Mouse (Mus musculus): ENCODE measurements at regions not wholly inside any gene's neighbourhood (a gene's known extent, or its start where the extent isn't known, plus 50 kb on each side); places are given as distances from the start of the nearest gene placed in this dataset.

DNA sequence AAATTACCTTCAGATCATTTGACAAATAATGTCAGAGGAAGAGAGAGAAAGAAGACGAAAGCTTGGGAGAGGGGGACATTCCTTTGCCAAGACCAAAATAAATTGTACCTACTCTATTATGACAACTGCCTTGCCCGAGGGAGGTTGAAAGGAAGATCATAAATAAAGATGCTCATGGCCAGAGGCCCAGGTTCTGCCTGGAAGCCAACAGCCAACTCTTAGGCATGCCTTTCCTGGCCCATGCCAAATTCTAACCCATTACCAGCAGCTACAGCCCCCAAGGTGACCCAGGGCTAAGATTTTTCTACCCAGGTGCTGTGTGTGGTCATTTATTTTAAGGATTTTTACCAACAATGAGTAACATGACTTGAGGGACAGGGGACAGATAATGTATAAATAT lies 54.9 kb downstream of the Cbln1 start:
- H3K4me2 ChIP-seq (ENCODE audit: low read length) = no peak overlapping the region
- H3K36me3 ChIP-seq (ENCODE audit: control insufficient read depth, insufficient read depth, low read length) = no peaks in the 10 kb centered on the region
- 76% methylated on average over 2 of the region's 2 CpGs for WGBS

DNA sequence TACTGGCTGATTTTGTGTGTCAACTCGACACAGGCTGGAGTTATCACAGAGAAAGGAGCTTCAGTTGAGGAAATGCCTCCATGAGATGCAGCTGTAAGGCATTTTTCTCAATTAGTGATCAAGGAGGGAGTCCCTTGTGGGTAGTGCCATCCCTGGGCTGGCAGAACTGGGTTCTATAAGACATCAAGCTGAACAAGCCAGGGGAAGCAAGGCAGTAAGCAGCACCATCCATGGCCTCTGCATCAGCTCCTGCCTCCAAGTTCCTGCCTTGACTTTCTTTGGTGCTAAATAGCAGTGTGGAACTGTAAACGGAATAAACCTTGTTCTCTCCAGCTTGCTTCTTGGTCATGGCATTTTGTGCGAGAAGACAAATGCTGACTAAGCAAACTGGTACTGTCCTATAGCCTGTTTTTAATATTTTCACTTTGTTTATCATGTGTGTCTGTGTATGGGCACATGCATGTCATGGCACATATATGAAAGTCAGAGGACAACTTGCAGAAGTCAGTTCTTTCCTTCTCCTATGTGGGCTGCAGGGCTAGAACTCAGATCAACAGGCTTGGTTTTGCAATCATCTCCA lies 57.3 kb downstream of the Cbln1 start:
- H3K4me3 ChIP-seq (ENCODE audit: low read depth, low read length) = no peak overlapping the region
- H3K27ac ChIP-seq (ENCODE audit: low read length) = no peak overlapping the region
- no peaks in the 10 kb centered on the region for H3K27me3 ChIP-seq (ENCODE audit: control insufficient read depth, insufficient read depth, low read depth, low read length)
- no peaks in the 10 kb centered on the region for H3K36me3 ChIP-seq (ENCODE audit: control insufficient read depth, insufficient read depth, low read length)
- ATAC-seq = no peak
- 83% methylated on average over 3 of the region's 3 CpGs for WGBS
- no peak overlapping the region for H3K9ac ChIP-seq (ENCODE audit: low read depth, low read length)
- no peaks in the 10 kb centered on the region for H3K9me3 ChIP-seq (replicated peaks; ENCODE audit: control insufficient read depth, low read length, poor library complexity, severe bottlenecking)
- H3K4me1 ChIP-seq (ENCODE audit: control insufficient read depth, insufficient read depth, low read length) = no peaks in the 10 kb centered on the region
- no peak overlapping the region for H3K4me2 ChIP-seq (ENCODE audit: low read length)

More for the DNA sequence above, 54.9 kb downstream of the Cbln1 start:
- H3K27me3 ChIP-seq (ENCODE audit: control insufficient read depth, insufficient read depth, low read depth, low read length) = no peaks in the 10 kb centered on the region
- H3K4me1 ChIP-seq (ENCODE audit: control insufficient read depth, insufficient read depth, low read length) = no peaks in the 10 kb centered on the region
- no peak overlapping the region for H3K4me3 ChIP-seq (ENCODE audit: low read depth, low read length)
- ATAC-seq = no peak
- H3K27ac ChIP-seq (ENCODE audit: low read length) = no peak overlapping the region
- no peak overlapping the region for H3K9ac ChIP-seq (ENCODE audit: low read depth, low read length)
- no peaks in the 10 kb centered on the region for H3K9me3 ChIP-seq (replicated peaks; ENCODE audit: control insufficient read depth, low read length, poor library complexity, severe bottlenecking)

DNA sequence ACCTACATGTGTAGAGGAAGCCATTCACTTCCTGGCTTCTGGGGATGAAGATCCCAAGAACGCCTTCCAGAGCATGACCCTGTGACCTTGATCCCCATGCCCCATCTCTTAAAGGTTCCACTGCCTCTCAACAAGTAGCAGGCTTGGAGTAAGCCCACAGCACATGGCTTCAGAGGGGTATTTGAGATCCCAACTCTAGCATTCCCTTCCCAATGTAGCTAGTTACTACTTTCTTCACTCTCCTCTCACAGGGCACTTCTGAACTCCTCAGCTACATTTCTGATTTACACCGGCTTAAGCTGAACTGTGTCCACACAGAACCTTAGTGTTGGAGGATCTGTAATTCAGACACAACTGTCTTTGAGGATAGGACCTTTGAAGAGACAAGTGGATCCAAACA lies 83.4 kb downstream of the Cbln1 start:
- Histone ChIP-seq H3K27ac (ENCODE audit: low read length) (no peak overlapping the region), H3K9ac (ENCODE audit: low read depth, low read length) (no peak overlapping the region), H3K4me2 (ENCODE audit: low read length) (no peak overlapping the region), H3K4me3 (ENCODE audit: low read depth, low read length) (no peak overlapping the region), H3K9me3 (replicated peaks; ENCODE audit: control insufficient read depth, low read length, poor library complexity, severe bottlenecking) (no peaks in the 10 kb centered on the region), H3K4me1 (ENCODE audit: control insufficient read depth, insufficient read depth, low read length) (no peaks in the 10 kb centered on the region), H3K27me3 (ENCODE audit: control insufficient read depth, insufficient read depth, low read depth, low read length) (no peaks in the 10 kb centered on the region), H3K36me3 (ENCODE audit: control insufficient read depth, insufficient read depth, low read length) (no peaks in the 10 kb centered on the region)
- no peak for ATAC-seq
- 83% methylated on average over 2 of the region's 2 CpGs for WGBS

DNA sequence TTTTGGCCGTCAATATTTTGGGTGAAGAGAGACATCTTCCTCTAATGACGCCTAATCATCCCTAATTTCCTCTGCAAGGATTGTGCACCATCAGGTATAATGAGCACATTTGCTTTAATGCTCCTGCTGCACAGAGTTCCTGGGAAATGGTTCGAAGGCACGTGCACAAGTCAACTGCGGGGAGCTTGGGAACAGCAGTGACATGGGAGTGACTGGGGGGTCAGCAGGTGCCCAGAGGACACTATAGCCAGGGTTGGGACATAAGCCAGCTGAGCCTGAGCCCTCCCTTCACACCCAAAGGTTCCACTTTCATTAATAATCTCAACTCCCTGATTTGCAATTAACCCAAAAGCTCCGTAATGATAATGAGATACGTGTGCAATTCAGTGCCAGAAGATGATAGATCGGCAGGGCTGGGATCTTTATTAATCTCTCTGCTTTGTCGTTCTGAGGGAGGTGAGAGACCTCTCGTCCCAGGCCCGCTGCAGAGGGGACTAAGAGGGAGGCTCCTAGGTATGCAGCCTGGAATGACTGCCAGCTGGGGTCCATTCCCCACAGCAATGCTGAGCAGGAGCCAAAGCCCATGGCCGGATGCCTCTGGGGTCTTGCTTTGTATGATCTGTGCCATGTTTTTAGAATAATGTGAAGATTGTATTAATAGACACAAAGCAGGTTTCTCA lies 88.7 kb downstream of the Cbln1 start:
- Histone ChIP-seq H3K9me3 (replicated peaks; ENCODE audit: control insufficient read depth, low read length, poor library complexity, severe bottlenecking) (no peaks in the 10 kb centered on the region), H3K9ac (ENCODE audit: low read depth, low read length) (no peak overlapping the region), H3K4me2 (ENCODE audit: low read length) (no peak overlapping the region), H3K4me3 (ENCODE audit: low read depth, low read length) (no peak overlapping the region), H3K36me3 (ENCODE audit: control insufficient read depth, insufficient read depth, low read length) (no peaks in the 10 kb centered on the region), H3K27me3 (ENCODE audit: control insufficient read depth, insufficient read depth, low read depth, low read length) (no peaks in the 10 kb centered on the region), H3K27ac (ENCODE audit: low read length) (no peak overlapping the region), H3K4me1 (ENCODE audit: control insufficient read depth, insufficient read depth, low read length) (peaks cover 3% of the 10 kb centered on the region; the same call in 1 of the 2 replicates)
- no peak for ATAC-seq
- 39% methylated on average over 12 of the region's 12 CpGs for WGBS

DNA sequence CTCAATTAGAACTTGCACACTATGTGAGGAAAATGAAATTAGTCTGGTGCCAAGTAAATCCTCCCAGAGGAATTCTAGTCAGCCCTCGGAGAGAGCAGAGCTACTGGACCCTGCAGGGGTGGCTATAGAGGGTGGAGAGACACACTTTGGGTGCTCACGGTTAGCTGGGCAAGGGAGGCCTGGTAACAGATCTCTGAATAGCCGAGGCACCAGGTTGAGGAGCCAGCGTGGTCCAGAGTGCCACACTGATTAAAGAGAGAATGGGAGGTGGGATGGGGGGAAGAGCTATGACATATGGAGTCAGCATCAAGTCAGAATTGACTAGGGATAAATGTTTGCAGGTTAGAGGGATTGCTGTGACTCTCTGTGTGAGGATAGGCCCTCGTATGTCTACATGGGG lies 90.1 kb downstream of the Cbln1 start:
- no peak for ATAC-seq
- WGBS = 80% methylated on average over 5 of the region's 5 CpGs
- Histone ChIP-seq H3K9me3 (replicated peaks; ENCODE audit: control insufficient read depth, low read length, poor library complexity, severe bottlenecking) (no peaks in the 10 kb centered on the region), H3K27ac (ENCODE audit: low read length) (no peak overlapping the region), H3K9ac (ENCODE audit: low read depth, low read length) (no peak overlapping the region), H3K4me1 (ENCODE audit: control insufficient read depth, insufficient read depth, low read length) (peaks cover 3% of the 10 kb centered on the region; the same call in 1 of the 2 replicates), H3K27me3 (ENCODE audit: control insufficient read depth, insufficient read depth, low read depth, low read length) (no peaks in the 10 kb centered on the region), H3K4me3 (ENCODE audit: low read depth, low read length) (no peak overlapping the region), H3K36me3 (ENCODE audit: control insufficient read depth, insufficient read depth, low read length) (no peaks in the 10 kb centered on the region), H3K4me2 (ENCODE audit: low read length) (no peak overlapping the region)

DNA sequence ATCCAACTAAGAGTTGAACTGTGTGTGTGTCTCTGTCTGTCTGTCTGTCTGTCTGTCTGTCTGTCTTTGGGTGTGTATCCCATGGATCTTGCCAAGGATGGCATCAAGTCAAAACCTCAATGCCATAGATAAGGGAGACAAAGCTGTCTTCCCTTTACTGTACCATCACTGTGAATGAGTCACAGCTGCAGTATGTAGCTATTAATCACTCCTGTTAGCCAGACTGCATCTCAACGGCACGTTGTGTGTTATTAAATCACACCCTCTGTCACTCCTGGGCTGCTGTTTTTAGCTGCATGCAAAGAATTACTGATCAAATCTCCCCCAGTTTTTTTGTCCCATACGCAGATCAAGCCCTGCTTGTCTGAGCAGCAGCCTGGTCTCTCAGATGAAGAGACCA lies 91.6 kb downstream of the Cbln1 start:
- Histone ChIP-seq H3K27ac (ENCODE audit: low read length) (no peak overlapping the region), H3K4me3 (ENCODE audit: low read depth, low read length) (no peak overlapping the region), H3K4me2 (ENCODE audit: low read length) (no peak overlapping the region), H3K9ac (ENCODE audit: low read depth, low read length) (no peak overlapping the region), H3K4me1 (ENCODE audit: control insufficient read depth, insufficient read depth, low read length) (peaks cover 3% of the 10 kb centered on the region; the same call in 1 of the 2 replicates), H3K9me3 (replicated peaks; ENCODE audit: control insufficient read depth, low read length, poor library complexity, severe bottlenecking) (no peaks in the 10 kb centered on the region), H3K27me3 (ENCODE audit: control insufficient read depth, insufficient read depth, low read depth, low read length) (no peaks in the 10 kb centered on the region), H3K36me3 (ENCODE audit: control insufficient read depth, insufficient read depth, low read length) (no peaks in the 10 kb centered on the region)
- WGBS = 70% methylated on average over 3 of the region's 3 CpGs
- ATAC-seq = no peak

DNA sequence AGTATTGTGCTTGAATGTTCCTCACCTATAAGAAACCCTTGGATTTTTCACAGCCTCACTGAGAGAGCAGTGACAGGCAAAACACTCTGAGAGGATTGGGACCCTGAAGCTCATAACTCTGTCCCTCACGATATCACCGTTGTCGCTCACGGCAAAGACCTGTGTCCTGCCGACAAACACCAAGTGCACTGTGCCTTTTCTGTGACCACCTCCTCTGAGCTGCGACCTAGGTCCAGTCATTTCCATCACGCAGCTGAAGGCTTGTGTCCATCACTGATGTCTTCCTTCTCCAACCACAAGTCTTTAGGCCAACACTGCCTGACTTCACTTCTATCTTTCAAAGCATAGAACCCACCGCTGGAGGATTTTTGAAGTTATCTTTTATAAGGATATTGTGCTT lies 93.1 kb downstream of the Cbln1 start:
- Histone ChIP-seq H3K27ac (ENCODE audit: low read length) (no peak overlapping the region), H3K4me3 (ENCODE audit: low read depth, low read length) (no peak overlapping the region), H3K4me1 (ENCODE audit: control insufficient read depth, insufficient read depth, low read length) (peaks cover 3% of the 10 kb centered on the region), H3K36me3 (ENCODE audit: control insufficient read depth, insufficient read depth, low read length) (no peaks in the 10 kb centered on the region), H3K9me3 (replicated peaks; ENCODE audit: control insufficient read depth, low read length, poor library complexity, severe bottlenecking) (no peaks in the 10 kb centered on the region), H3K27me3 (ENCODE audit: control insufficient read depth, insufficient read depth, low read depth, low read length) (no peaks in the 10 kb centered on the region), H3K9ac (ENCODE audit: low read depth, low read length) (no peak overlapping the region), H3K4me2 (ENCODE audit: low read length) (no peak overlapping the region)
- no peak for ATAC-seq
- 95% methylated on average over 8 of the region's 8 CpGs for WGBS

DNA sequence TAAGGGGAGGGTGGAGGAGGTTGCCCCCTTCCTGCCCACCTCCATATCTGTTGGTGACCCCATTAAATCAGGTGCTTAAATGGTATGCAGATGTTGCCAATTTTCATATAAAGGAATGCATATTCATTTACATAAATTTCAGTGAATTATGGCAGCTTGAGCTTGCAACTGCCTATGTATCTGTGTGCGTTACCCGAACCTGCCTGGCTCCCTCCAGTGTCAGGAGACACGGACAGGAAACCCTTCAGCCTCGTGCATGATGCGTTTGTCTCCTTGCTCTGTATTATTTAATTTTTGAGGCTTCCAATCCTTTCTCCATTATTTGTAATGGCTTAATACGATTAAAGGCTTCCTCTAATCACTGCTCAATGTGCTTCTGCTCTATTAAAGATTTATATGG lies 98.4 kb downstream of the Cbln1 start:
- ATAC-seq = no peak
- peaks cover 3% of the 10 kb centered on the region; the same call in 1 of the 2 replicates for H3K4me1 ChIP-seq (ENCODE audit: control insufficient read depth, insufficient read depth, low read length)
- no peak overlapping the region for H3K4me2 ChIP-seq (ENCODE audit: low read length)
- WGBS = 36% methylated on average over 6 of the region's 6 CpGs
- H3K9me3 ChIP-seq (replicated peaks; ENCODE audit: control insufficient read depth, low read length, poor library complexity, severe bottlenecking) = no peaks in the 10 kb centered on the region
- no peaks in the 10 kb centered on the region for H3K36me3 ChIP-seq (ENCODE audit: control insufficient read depth, insufficient read depth, low read length)
- H3K27ac ChIP-seq (ENCODE audit: low read length) = no peak overlapping the region
- H3K27me3 ChIP-seq (ENCODE audit: control insufficient read depth, insufficient read depth, low read depth, low read length) = no peaks in the 10 kb centered on the region
- H3K9ac ChIP-seq (ENCODE audit: low read depth, low read length) = no peak overlapping the region
- H3K4me3 ChIP-seq (ENCODE audit: low read depth, low read length) = no peak overlapping the region

DNA sequence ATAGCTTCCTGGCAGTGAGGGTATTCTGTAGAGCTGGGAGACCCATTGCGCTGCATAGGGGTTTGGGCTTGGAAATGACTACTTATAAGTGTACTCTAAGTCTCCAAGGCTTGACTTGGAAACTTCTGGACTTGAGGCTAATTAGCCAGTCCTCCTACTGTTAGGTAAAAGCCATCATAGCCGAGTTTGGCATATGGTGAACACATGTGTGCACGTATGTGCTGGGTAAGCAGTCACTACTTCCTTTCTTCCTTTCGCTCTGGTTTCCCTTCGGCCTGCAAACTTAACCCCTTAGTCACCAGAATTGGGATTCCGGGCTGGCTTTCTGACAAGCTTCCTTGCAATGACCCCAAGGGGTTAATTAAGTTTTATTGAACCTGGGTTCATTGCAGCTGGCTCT lies 98.9 kb downstream of the Cbln1 start:
- Histone ChIP-seq H3K9ac (ENCODE audit: low read depth, low read length) (no peak overlapping the region), H3K36me3 (ENCODE audit: control insufficient read depth, insufficient read depth, low read length) (no peaks in the 10 kb centered on the region), H3K27me3 (ENCODE audit: control insufficient read depth, insufficient read depth, low read depth, low read length) (no peaks in the 10 kb centered on the region), H3K9me3 (replicated peaks; ENCODE audit: control insufficient read depth, low read length, poor library complexity, severe bottlenecking) (no peaks in the 10 kb centered on the region), H3K4me3 (ENCODE audit: low read depth, low read length) (no peak overlapping the region), H3K4me2 (ENCODE audit: low read length) (no peak overlapping the region), H3K4me1 (ENCODE audit: control insufficient read depth, insufficient read depth, low read length) (peaks cover 3% of the 10 kb centered on the region; the same call in 1 of the 2 replicates), H3K27ac (ENCODE audit: low read length) (no peak overlapping the region)
- ATAC-seq = no peak
- WGBS = 38% methylated on average over 6 of the region's 6 CpGs

Measured in midbrain, embryonic 16.5 days (tissue).